Mouse (Mus musculus): ENCODE measurements around the gene Smc6. TPM values are rescaled to one million over a fixed set of nuclear protein-coding genes. Genes with fewer than 3 reads are reported as not detected.
A peak's percentile ranks its signal among the peaks of the same experiment; 100 is the strongest.

Gene Smc6
- polyA plus RNA-seq, 1 experiment: 33.0 TPM

DNA sequence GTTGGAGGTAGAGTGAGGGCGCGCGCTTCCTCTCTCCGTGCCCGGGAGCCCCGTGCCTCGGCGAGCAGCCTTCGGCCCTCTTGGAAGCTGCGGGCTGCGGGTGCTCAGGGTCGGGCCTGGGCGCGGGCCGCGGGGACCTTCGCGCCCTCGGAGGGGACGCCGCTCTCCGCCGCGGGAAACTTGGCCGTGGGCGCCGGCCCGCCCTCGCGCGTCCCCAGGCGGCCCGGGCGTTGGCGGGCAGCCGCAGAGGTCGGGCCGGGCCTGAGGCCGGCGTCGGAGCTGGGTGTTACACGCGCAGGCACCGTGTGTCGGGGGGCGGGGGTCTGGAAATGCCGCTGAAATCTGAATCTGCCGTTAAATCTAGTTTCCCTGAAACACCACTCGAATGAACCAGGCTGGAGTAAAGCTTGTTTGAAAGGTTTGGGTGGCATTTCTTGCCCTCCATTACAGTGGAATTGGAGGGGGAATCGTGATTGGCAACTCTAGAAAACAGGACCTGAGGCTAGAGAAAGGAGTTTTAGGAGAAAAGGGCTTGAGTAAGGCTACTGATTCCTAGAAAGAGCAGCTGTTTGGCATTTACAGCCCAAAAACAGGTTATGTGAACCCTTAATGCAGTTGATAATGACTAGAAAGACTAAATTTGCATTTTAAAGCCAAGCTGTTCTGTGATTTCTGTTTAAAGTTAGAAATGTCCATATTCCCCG is 748 bp downstream of the Smc6 start:
- peak overlapping the region; percentile 69 for H3K27ac ChIP-seq (replicated peaks; ENCODE audit: low read depth, low read length)

GRCm38 (mm10) chr12:11267030-11267429 is 1.3 kb downstream of the Smc6 start:
- peak overlapping the region; percentile 90 for H3K4me3 ChIP-seq (ENCODE audit: insufficient read depth, low read depth, low read length)
- H3K4me1 ChIP-seq (ENCODE audit: control insufficient read depth, insufficient read depth, insufficient read length, low read length): peaks cover 5% of the 10 kb centered on the region
- H3K27ac ChIP-seq (replicated peaks; ENCODE audit: low read depth, low read length): no peak overlapping the region

More for the DNA sequence above, 748 bp downstream of the Smc6 start:
- H3K4me1 ChIP-seq (ENCODE audit: control insufficient read depth, insufficient read depth, insufficient read length, low read length): peaks cover 5% of the 10 kb centered on the region
- H3K4me3 ChIP-seq (ENCODE audit: insufficient read depth, low read depth, low read length): peak overlapping the region; percentile 90

- Histone ChIP-seq H3K27ac (replicated peaks; ENCODE audit: low read depth, low read length) (no peak overlapping the region), H3K4me3 (ENCODE audit: insufficient read depth, low read depth, low read length) (no peak overlapping the region), H3K4me1 (ENCODE audit: control insufficient read depth, insufficient read depth, insufficient read length, low read length) (peaks cover 2% of the 10 kb centered on the region)
These were observed 6.9 kb downstream of the Smc6 start for GRCm38 (mm10) chr12:11272568-11272967.

- Histone ChIP-seq H3K27ac (replicated peaks; ENCODE audit: low read depth, low read length) (no peak overlapping the region), H3K4me1 (ENCODE audit: control insufficient read depth, insufficient read depth, insufficient read length, low read length) (peaks cover 2% of the 10 kb centered on the region), H3K4me3 (ENCODE audit: insufficient read depth, low read depth, low read length) (no peak overlapping the region)
These were observed 7.5 kb downstream of the Smc6 start for GRCm38 (mm10) chr12:11273185-11273584.

- Histone ChIP-seq H3K4me1 (ENCODE audit: control insufficient read depth, insufficient read depth, insufficient read length, low read length) (no peaks in the 10 kb centered on the region; the same call in 1 of the 2 replicates), H3K4me3 (ENCODE audit: insufficient read depth, low read depth, low read length) (no peak overlapping the region), H3K27ac (replicated peaks; ENCODE audit: low read depth, low read length) (no peak overlapping the region)
These were observed 10.9 kb downstream of the Smc6 start for GRCm38 (mm10) chr12:11276632-11277031.

GRCm38 (mm10) chr12:11277207-11277606 is 11.5 kb downstream of the Smc6 start:
- no peak overlapping the region for H3K27ac ChIP-seq (replicated peaks; ENCODE audit: low read depth, low read length)
- H3K4me3 ChIP-seq (ENCODE audit: insufficient read depth, low read depth, low read length): no peak overlapping the region
- no peaks in the 10 kb centered on the region; the same call in 1 of the 2 replicates for H3K4me1 ChIP-seq (ENCODE audit: control insufficient read depth, insufficient read depth, insufficient read length, low read length)

DNA sequence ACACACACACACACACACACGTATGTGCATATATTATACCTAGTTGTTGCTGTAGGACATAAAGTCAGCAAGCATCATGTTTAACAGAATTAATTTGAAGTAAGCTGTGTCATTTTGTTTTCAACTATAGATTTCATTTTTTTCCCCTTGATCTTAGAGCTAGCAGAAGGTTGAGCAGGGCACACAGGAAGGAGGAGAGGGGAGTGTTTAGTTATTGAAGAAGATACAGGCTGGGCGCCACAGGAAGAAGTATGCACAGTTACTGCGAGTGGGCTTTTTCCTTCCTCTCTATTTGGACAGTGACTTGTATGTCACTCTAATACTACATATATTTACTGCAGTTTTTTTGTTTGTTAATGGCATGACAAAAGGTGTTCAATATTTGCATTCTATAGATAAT is 14.2 kb downstream of the Smc6 start:
- Histone ChIP-seq H3K4me3 (ENCODE audit: insufficient read depth, low read depth, low read length) (no peak overlapping the region), H3K4me1 (ENCODE audit: control insufficient read depth, insufficient read depth, insufficient read length, low read length) (no peaks in the 10 kb centered on the region; the same call in 1 of the 2 replicates), H3K27ac (replicated peaks; ENCODE audit: low read depth, low read length) (no peak overlapping the region)

- no peaks in the 10 kb centered on the region; the same call in 1 of the 2 replicates for H3K4me1 ChIP-seq (ENCODE audit: control insufficient read depth, insufficient read depth, insufficient read length, low read length)
These were observed 15.9 kb downstream of the Smc6 start for GRCm38 (mm10) chr12:11281584-11281983.

GRCm38 (mm10) chr12:11286382-11286781 is 20.7 kb downstream of the Smc6 start:
- H3K4me1 ChIP-seq (ENCODE audit: control insufficient read depth, insufficient read depth, insufficient read length, low read length): no peaks in the 10 kb centered on the region
- H3K4me3 ChIP-seq (ENCODE audit: insufficient read depth, low read depth, low read length): no peak overlapping the region
- no peak overlapping the region for H3K27ac ChIP-seq (replicated peaks; ENCODE audit: low read depth, low read length)

More at GRCm38 (mm10) chr12:11281584-11281983, 15.9 kb downstream of the Smc6 start:
- H3K27ac ChIP-seq (replicated peaks; ENCODE audit: low read depth, low read length): no peak overlapping the region
- no peak overlapping the region for H3K4me3 ChIP-seq (ENCODE audit: insufficient read depth, low read depth, low read length)

DNA sequence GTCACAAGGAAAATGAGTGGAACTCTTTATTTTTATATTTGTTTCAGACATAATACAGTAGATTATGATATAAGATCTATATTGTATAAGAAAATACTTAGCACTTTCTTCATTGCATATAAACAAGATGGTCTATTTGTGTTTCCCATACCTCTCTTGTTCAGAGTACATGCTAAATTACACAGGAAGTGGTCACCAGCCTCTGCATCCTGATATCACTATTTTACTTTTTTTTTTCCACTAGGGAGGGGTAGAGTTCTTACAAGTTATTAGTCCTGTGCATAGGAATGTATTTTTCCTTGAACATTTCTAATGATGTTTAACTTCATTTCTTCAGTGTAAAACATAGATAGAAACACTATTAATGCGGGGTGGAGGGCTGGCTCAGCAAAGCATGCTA is 35.2 kb downstream of the Smc6 start:
- H3K27ac ChIP-seq (replicated peaks; ENCODE audit: low read depth, low read length): no peak overlapping the region
- H3K4me3 ChIP-seq (ENCODE audit: insufficient read depth, low read depth, low read length): no peak overlapping the region
- H3K4me1 ChIP-seq (ENCODE audit: control insufficient read depth, insufficient read depth, insufficient read length, low read length): no peaks in the 10 kb centered on the region

- Histone ChIP-seq H3K27ac (replicated peaks; ENCODE audit: low read depth, low read length) (no peak overlapping the region), H3K4me1 (ENCODE audit: control insufficient read depth, insufficient read depth, insufficient read length, low read length) (no peaks in the 10 kb centered on the region), H3K4me3 (ENCODE audit: insufficient read depth, low read depth, low read length) (no peak overlapping the region)
These were observed 41.3 kb downstream of the Smc6 start for GRCm38 (mm10) chr12:11306753-11307645.

- Histone ChIP-seq H3K4me1 (ENCODE audit: control insufficient read depth, insufficient read depth, insufficient read length, low read length) (no peaks in the 10 kb centered on the region), H3K27ac (replicated peaks; ENCODE audit: low read depth, low read length) (no peak overlapping the region), H3K4me3 (ENCODE audit: insufficient read depth, low read depth, low read length) (no peak overlapping the region)
These were observed 45.4 kb downstream of the Smc6 start for GRCm38 (mm10) chr12:11311106-11311505.

DNA sequence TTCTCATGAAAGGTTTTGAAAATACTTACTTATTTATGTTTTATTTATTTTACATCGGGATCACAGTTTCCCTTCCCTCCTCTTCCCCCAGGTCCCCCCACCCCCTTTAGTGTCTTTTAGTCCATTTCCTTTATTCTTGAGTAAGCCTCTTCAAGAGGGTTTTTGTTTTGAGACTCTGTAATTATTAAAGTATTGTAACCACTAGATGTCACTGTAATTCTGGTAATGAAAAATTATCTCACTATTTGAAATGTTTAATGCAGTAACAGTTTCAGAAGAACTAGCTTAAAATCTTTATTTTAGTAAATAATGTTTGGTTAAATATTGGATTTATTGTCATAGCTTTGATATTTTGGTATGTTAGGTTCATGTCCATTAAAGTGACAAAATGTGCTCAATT is 48.2 kb downstream of the Smc6 start:
- no peak overlapping the region for H3K4me3 ChIP-seq (ENCODE audit: insufficient read depth, low read depth, low read length)
- no peak overlapping the region for H3K27ac ChIP-seq (replicated peaks; ENCODE audit: low read depth, low read length)
- H3K4me1 ChIP-seq (ENCODE audit: control insufficient read depth, insufficient read depth, insufficient read length, low read length): no peaks in the 10 kb centered on the region

DNA sequence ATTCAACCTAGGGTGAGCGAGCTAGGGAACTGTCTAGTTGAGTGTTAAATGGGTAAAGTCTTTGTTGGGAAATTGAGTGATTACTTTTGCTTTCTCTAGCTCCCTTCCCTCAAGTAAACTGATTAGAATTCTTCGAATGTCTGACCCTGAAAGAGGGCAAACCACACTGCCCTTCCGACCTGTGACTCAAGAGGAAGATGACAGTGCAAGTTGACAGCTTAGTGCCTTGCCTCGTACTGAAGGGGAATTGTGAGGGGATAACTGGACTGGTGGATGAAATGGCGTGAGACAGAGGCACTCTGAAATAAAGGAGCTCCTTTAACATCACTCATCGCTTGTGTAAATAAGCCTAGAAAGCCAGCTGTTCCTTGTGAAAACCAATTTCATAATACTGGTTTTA is 52.0 kb downstream of the Smc6 start:
- H3K4me3 ChIP-seq (ENCODE audit: insufficient read depth, low read depth, low read length): no peak overlapping the region
- H3K4me1 ChIP-seq (ENCODE audit: control insufficient read depth, insufficient read depth, insufficient read length, low read length): peaks cover 2% of the 10 kb centered on the region; the same call in 1 of the 2 replicates
- H3K27ac ChIP-seq (replicated peaks; ENCODE audit: low read depth, low read length): no peak overlapping the region

GRCm38 (mm10) chr12:11324480-11324879 is 58.8 kb downstream of the Smc6 start:
- Histone ChIP-seq H3K4me1 (ENCODE audit: control insufficient read depth, insufficient read depth, insufficient read length, low read length) (peaks cover 2% of the 10 kb centered on the region; the same call in 1 of the 2 replicates), H3K27ac (replicated peaks; ENCODE audit: low read depth, low read length) (no peak overlapping the region)

More at GRCm38 (mm10) chr12:11324480-11324879, 58.8 kb downstream of the Smc6 start:
- H3K4me3 ChIP-seq (ENCODE audit: insufficient read depth, low read depth, low read length): no peak overlapping the region
